Mouse (Mus musculus) liver, postnatal 0 days (tissue): ENCODE data around the gene Cuta. TPM values are rescaled to one million over a fixed set of nuclear protein-coding genes. Genes with fewer than 3 reads are reported as not detected.
"Not testable (repeated sequence)": the region's sequence is repeated elsewhere in the genome, so short reads cannot be mapped to it uniquely, and the experiment has no call there.

ENCODE experiments used
- ATAC-seq: fragments of 200-750 bp; cut with Nextera tagmentation; 2 replicates; pipeline ENCODE4 v1.8.0; 2017; ENCODE audit warnings: mild to moderate bottlenecking, moderate library complexity
- DNase-seq: peaks from one replicate; pipeline ENCODE4 v3.0.0-alpha.2; 2016
- H3K27ac ChIP-seq: fragments of 300-500 bp; sonication (generic); 2 replicates; pipeline ENCODE4 v1.5.1; 2014; ENCODE audit warnings: antibody characterized with exemption, moderate library complexity, mild to moderate bottlenecking, low read depth
- H3K27me3 ChIP-seq: fragments of 300-500 bp; sonication (generic); 2 replicates; pipeline ENCODE4 v1.6.1; 2014; ENCODE audit warnings: low read length, control low read depth, mixed read lengths; ENCODE audit not compliant: insufficient read depth
- H3K36me3 ChIP-seq: fragments of 300-500 bp; sonication (generic); replicated peaks from 2 replicates; pipeline ENCODE4 v1.6.1; 2014; ENCODE audit warnings: mild to moderate bottlenecking, control low read depth, low read length, moderate library complexity, mixed read lengths; ENCODE audit not compliant: insufficient read depth
- H3K4me1 ChIP-seq: fragments of 300-500 bp; sonication (generic); 2 replicates; pipeline ENCODE4 v1.6.1; 2014; ENCODE audit warnings: antibody characterized with exemption, mild to moderate bottlenecking, control low read depth; ENCODE audit not compliant: insufficient read depth
- H3K4me2 ChIP-seq: fragments of 300-500 bp; sonication (generic); 2 replicates; pipeline ENCODE4 v1.6.1; 2014; ENCODE audit warnings: low read depth, mild to moderate bottlenecking, low read length, moderate library complexity, mixed read lengths
- H3K4me3 ChIP-seq: fragments of 300-500 bp; sonication (generic); 2 replicates; pipeline ENCODE4 v1.5.1; 2014; ENCODE audit warnings: low read depth, low read length
- H3K9ac ChIP-seq: fragments of 300-500 bp; sonication (generic); replicated peaks from 2 replicates; pipeline ENCODE4 v1.6.1; 2014; ENCODE audit warnings: mild to moderate bottlenecking, moderate library complexity
- H3K9me3 ChIP-seq: fragments of 300-500 bp; sonication (generic); 2 replicates; pipeline ENCODE4 v1.6.1; 2016; ENCODE audit warnings: mild to moderate bottlenecking, control low read depth, low read length, mixed read lengths
- CTCF ChIP-seq: sonication (generic); IDR thresholded peaks from 2 replicates; pipeline ENCODE4 v1.5.1; 2016; ENCODE audit warnings: antibody characterized with exemption, low read depth
- EP300 ChIP-seq: IDR thresholded peaks from 2 replicates; pipeline ENCODE4 v1.6.1; 2016; ENCODE audit warnings: antibody characterized with exemption, low read depth, mild to moderate bottlenecking
- WGBS: fragments of 180-500 bp; shearing (Covaris S2); extraction: QIAGEN DNeasy Blood & Tissue Kit; methylation state at CpG from one replicate; pipeline ENCODE4 v1.1.7; 2014; ENCODE audit not compliant: insufficient replicate concordance; 5-methylcytosine and 5-hydroxymethylcytosine counted together
- polyA plus RNA-seq: library from polyadenylated mRNA; unstranded; fragments of >200 nt; fragmentation: Nextera tagmentation; extraction: Ambion mirVana; gene quantifications from 2 replicates; pipeline ENCODE4 v1.2.1, GENCODE M21; 2015

The Cuta gene
- 83.4 and 87.1 TPM in 2 replicates for polyA plus RNA-seq

GRCm38 (mm10) chr17:26939178-26939972 lies at the start of gene Cuta:
TSS of gene Cuta (minus strand) at chr17:26939569.
- DNase-seq: peak; percentile 100
- Histone ChIP-seq H3K9ac (peak within 1 kb of the TSS; percentile 82), H3K9me3 (no peaks in the 10 kb centered on the region), H3K36me3 (peaks cover 20% of the 10 kb centered on the region), H3K4me1 (peaks cover 25% of the 10 kb centered on the region), H3K27me3 (no peaks in the 10 kb centered on the region), H3K4me2 (peak within 1 kb of the TSS; percentile 95), H3K4me3 (peak within 1 kb of the TSS; percentile 69), H3K27ac (peak within 1 kb of the TSS; percentile 97)
- WGBS: under 1% methylated on average over 70 of the region's 70 CpGs
- peak; percentile 96 for ATAC-seq
- TF ChIP-seq CTCF (no peak), EP300 (no peak)

DNA sequence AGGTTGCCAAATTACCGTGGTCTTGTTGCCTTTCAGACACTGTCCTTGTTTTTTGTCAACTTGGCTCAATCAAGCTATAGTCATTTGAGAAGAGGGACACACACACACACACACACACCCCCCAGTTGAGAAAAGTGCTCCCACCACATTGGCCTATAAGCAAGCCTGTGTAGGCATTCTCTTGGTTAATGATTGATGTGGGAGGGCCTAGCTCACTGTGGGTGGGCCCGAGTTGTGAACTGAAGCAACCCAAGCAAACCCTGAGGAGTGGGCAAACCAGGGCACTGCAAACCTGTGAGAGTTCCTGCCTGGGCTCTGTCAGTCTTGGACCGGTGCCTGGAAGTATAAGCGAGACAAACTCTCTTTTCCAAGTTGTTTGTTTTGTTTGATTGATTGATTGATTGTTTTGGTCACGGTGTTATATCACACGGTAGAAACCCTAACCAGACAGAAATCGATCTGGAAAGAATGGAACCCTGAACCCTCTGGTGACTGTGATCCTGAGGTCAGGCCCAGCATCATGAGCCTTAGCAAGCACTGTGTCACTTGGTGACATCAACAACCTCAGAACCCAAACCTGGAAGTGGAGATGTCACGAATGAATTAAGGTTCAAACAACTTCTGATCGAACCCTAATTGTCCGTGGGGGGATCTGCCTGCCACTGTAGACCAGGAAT lies 46.3 kb upstream of the Cuta start:
- Histone ChIP-seq H3K4me1 (no peaks in the 10 kb centered on the region), H3K9me3 (0 out of 2 replicates have a peak, but pooled peaks cover 2% of the 10 kb centered on the region), H3K27me3 (no peaks in the 10 kb centered on the region), H3K4me3 (no peak overlapping the region), H3K36me3 (no peaks in the 10 kb centered on the region), H3K4me2 (peak overlapping the region; percentile 36), H3K27ac (peak overlapping the region; percentile 39; the same call in 1 of the 2 replicates), H3K9ac (no peak overlapping the region)
- TF ChIP-seq EP300 (peak; percentile 9; the same call in 1 of the 2 replicates), CTCF (no peak)
- ATAC-seq (peak; percentile 93), DNase-seq (peak; percentile 55)
- WGBS: 70% methylated on average over 10 of the region's 10 CpGs

DNA sequence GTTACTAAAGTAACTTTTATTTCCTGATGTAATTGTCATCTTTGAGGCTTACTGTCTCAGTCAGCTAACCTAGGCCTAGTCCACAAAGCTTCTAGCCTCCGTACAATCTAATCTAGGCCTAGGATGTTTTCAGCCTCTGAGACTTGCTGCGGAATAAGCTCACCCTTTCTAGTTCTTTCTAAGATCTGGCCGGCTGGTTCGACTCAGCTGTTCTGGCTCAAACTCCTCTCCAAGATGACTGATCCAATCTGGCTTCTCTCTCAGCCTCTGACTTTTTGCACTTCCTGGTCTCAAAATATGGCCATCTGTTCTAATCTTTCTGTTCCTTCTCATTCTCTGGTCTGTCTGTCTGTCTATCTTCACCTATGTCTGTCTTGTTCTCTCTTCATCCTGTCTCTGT lies 44.0 kb upstream of the Cuta start:
- H3K4me3 ChIP-seq: no peak overlapping the region
- no peak overlapping the region for H3K9ac ChIP-seq
- H3K4me1 ChIP-seq: no peaks in the 10 kb centered on the region
- DNase-seq (no peak), ATAC-seq (no peak)
- H3K27ac ChIP-seq: no peak overlapping the region
- WGBS: 88% methylated on average over 4 of the region's 4 CpGs
- H3K27me3 ChIP-seq: no peaks in the 10 kb centered on the region
- TF ChIP-seq CTCF (no peak), EP300 (no peak)
- 0 out of 2 replicates have a peak, but pooled peaks cover 2% of the 10 kb centered on the region for H3K9me3 ChIP-seq
- H3K4me2 ChIP-seq: no peak overlapping the region
- no peaks in the 10 kb centered on the region; the same call in 1 of the 2 replicates for H3K36me3 ChIP-seq

GRCm38 (mm10) chr17:26981050-26981449 lies 41.7 kb upstream of the Cuta start:
- no peak overlapping the region for H3K27ac ChIP-seq
- H3K4me1 ChIP-seq: no peaks in the 10 kb centered on the region
- H3K4me3 ChIP-seq: no peak overlapping the region
- H3K9ac ChIP-seq: no peak overlapping the region
- DNase-seq (no peak), ATAC-seq (no peak)
- 31% methylated on average over 2 of the region's 2 CpGs for WGBS
- no peak overlapping the region for H3K4me2 ChIP-seq
- peaks cover 7% of the 10 kb centered on the region for H3K36me3 ChIP-seq
- no peak for TF ChIP-seq EP300
- TF ChIP-seq CTCF: no peak
- H3K27me3 ChIP-seq: no peaks in the 10 kb centered on the region
- H3K9me3 ChIP-seq: no peaks in the 10 kb centered on the region

DNA sequence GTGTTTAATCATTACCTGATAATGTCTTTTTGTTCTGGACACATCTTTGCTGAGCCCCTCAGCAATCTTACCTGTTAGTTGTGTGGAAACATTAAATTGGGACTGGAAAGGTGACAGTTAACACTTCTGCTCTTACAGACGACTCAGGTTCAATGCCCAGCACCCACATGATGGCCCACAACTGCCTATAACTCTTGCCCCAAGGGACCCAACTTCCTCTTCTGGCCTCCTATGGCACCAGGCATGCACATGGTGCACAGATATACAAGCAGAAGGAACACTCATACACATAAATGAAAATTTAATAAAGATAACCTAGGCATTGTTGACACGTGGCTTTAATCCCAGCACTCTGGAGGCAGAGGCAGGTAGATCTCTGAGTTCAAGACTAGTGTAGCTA lies 40.1 kb upstream of the Cuta start:
- no peaks in the 10 kb centered on the region for H3K27me3 ChIP-seq
- no peak for TF ChIP-seq EP300
- TF ChIP-seq CTCF: no peak
- no peak overlapping the region for H3K4me2 ChIP-seq
- H3K4me3 ChIP-seq: no peak overlapping the region
- H3K4me1 ChIP-seq: peaks cover under 1% of the 10 kb centered on the region
- ATAC-seq: no peak
- no peaks in the 10 kb centered on the region for H3K9me3 ChIP-seq
- no peak for DNase-seq
- 43% methylated on average over 2 of the region's 2 CpGs for WGBS
- H3K36me3 ChIP-seq: peaks cover 13% of the 10 kb centered on the region
- H3K9ac ChIP-seq: no peak overlapping the region
- H3K27ac ChIP-seq: no peak overlapping the region

DNA sequence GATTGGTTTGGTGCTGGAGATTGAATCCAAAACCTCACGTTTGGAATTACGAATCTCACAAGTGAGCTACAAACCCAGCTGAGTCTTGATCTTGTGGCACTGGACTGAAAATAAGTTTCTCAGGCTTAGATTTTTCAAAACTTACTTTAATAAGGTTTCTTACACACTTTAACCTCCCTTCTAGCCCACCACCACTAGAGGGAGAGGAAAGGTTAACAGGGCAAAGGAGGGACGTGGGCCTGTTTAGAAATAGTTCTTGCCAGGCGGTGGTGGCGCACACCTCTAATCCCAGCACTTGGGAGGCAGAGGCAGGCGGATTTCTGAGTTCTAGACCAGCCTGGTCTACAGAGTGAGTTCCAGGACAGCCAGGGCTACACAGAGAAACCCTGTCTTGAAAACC lies 38.0 kb upstream of the Cuta start:
- H3K4me1 ChIP-seq: peaks cover 10% of the 10 kb centered on the region
- DNase-seq, H3K4me3 ChIP-seq, H3K27ac ChIP-seq, H3K9ac ChIP-seq, H3K9me3 ChIP-seq, H3K4me2 ChIP-seq, ATAC-seq, H3K27me3 ChIP-seq: not testable (repeated sequence)
- peaks cover 13% of the 10 kb centered on the region for H3K36me3 ChIP-seq
- WGBS: 82% methylated on average over 6 of the region's 6 CpGs
- peak; percentile 26; the same call in 1 of the 2 replicates for TF ChIP-seq CTCF
